Mouse (Mus musculus) ES-Bruce4 (cell line): ENCODE results near the gene Ccdc85c. TPM values are rescaled to one million over a fixed set of nuclear protein-coding genes. Genes with fewer than 3 reads are reported as not detected.
A peak's percentile ranks its signal among the peaks of the same experiment; 100 is the strongest.

Experiments
- H3K27ac ChIP-seq: 2 replicates; pipeline ENCODE4 v1.5.1; 2012; ENCODE audit warnings: low read length, inconsistent platforms; ENCODE audit not compliant: insufficient read depth
- H3K27me3 ChIP-seq: 2 replicates; pipeline ENCODE4 v1.6.1; 2012; ENCODE audit warnings: mild to moderate bottlenecking, low read length, inconsistent platforms; ENCODE audit not compliant: control insufficient read depth, poor library complexity, insufficient read depth, severe bottlenecking
- H3K36me3 ChIP-seq: 2 replicates; pipeline ENCODE4 v1.6.1; 2012; ENCODE audit warnings: inconsistent platforms, mild to moderate bottlenecking, low read length, moderate library complexity; ENCODE audit not compliant: control insufficient read depth, poor library complexity, insufficient read depth, severe bottlenecking
- H3K4me1 ChIP-seq: one replicate; pipeline ENCODE4 v1.8.1; 2011; ENCODE audit warnings: low read length; ENCODE audit not compliant: control insufficient read depth, insufficient read depth
- H3K4me3 ChIP-seq: 2 replicates; pipeline ENCODE4 v1.5.1; 2011; ENCODE audit warnings: low read depth, mild to moderate bottlenecking, low read length
- H3K9ac ChIP-seq: 2 replicates; pipeline ENCODE4 v1.6.1; 2012; ENCODE audit warnings: low read depth, mild to moderate bottlenecking, inconsistent platforms; ENCODE audit not compliant: poor library complexity, severe bottlenecking
- H3K9me3 ChIP-seq: replicated peaks from 2 replicates; pipeline ENCODE4 v1.6.1; 2012; ENCODE audit warnings: mild to moderate bottlenecking, low read length, inconsistent platforms; ENCODE audit not compliant: control insufficient read depth, poor library complexity, insufficient read depth, severe bottlenecking
- CTCF ChIP-seq: IDR thresholded peaks from one replicate; pipeline ENCODE4 v1.8.1; 2011; ENCODE audit warnings: low read depth, low read length
- EP300 ChIP-seq: IDR thresholded peaks from 2 replicates; pipeline ENCODE4 v1.6.1; 2011; ENCODE audit warnings: low read depth, low read length; ENCODE audit not compliant: insufficient read depth
- POLR2A ChIP-seq: IDR thresholded peaks from one replicate; pipeline ENCODE4 v1.8.1; 2011; ENCODE audit warnings: low read length; ENCODE audit not compliant: insufficient read depth
- polyA plus RNA-seq: library from polyadenylated mRNA; stranded (reverse); fragments of >200 nt; gene quantifications from 2 replicates; pipeline ENCODE4 v1.2.4, GENCODE M21; 2011; ENCODE audit warnings: low read depth; ENCODE audit not compliant: missing spikeins, insufficient read depth, insufficient read length

Gene Ccdc85c
- polyA plus RNA-seq, 1 experiment = 21.0 TPM

DNA sequence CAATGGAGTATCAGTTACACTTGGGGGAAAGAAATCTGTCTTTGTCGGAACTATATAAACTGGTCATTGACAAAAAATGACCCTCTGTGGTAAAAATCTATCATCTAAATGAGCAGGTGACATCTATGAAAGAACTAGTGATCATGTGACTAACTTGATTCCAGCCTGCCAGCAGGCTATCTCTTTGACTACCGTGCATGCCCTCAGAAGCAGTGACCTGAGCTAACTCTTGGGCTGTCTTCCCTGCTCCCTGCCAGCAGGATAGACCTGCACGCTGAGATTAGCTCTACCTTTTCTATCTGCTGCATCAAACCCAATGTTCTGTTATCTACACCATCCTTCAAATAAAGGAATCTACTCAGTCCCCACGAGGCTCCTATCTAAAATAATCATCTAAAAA, 102.6 kb downstream of the Ccdc85c start:
- Histone ChIP-seq H3K9me3 (no peaks in the 10 kb centered on the region), H3K27me3 (no peaks in the 10 kb centered on the region), H3K4me1 (no peaks in the 10 kb centered on the region), H3K4me3 (no peak overlapping the region), H3K36me3 (no peaks in the 10 kb centered on the region), H3K27ac (no peak overlapping the region), H3K9ac (no peak overlapping the region)
- TF ChIP-seq EP300 (no peak), POLR2A (no peak), CTCF (no peak)

- Histone ChIP-seq H3K36me3 (no peaks in the 10 kb centered on the region), H3K9ac (no peak overlapping the region), H3K9me3 (no peaks in the 10 kb centered on the region), H3K27ac (no peak overlapping the region), H3K4me3 (no peak overlapping the region), H3K27me3 (no peaks in the 10 kb centered on the region), H3K4me1 (no peaks in the 10 kb centered on the region)
- TF ChIP-seq POLR2A = no peak
- no peak for TF ChIP-seq EP300
- no peak for TF ChIP-seq CTCF
Observed at GRCm38 (mm10) chr12:108171336-108171735, 103.9 kb downstream of the Ccdc85c start.

GRCm38 (mm10) chr12:108170467-108170866, 104.8 kb downstream of the Ccdc85c start:
- no peaks in the 10 kb centered on the region for H3K27me3 ChIP-seq
- H3K4me1 ChIP-seq = no peaks in the 10 kb centered on the region
- no peaks in the 10 kb centered on the region for H3K36me3 ChIP-seq
- no peak overlapping the region for H3K4me3 ChIP-seq
- H3K9me3 ChIP-seq = no peaks in the 10 kb centered on the region
- H3K9ac ChIP-seq = no peak overlapping the region
- TF ChIP-seq POLR2A (no peak), CTCF (no peak), EP300 (no peak)
- no peak overlapping the region for H3K27ac ChIP-seq

GRCm38 (mm10) chr12:108168909-108169308, 106.3 kb downstream of the Ccdc85c start:
- Histone ChIP-seq H3K36me3 (no peaks in the 10 kb centered on the region), H3K4me1 (no peaks in the 10 kb centered on the region), H3K27me3 (no peaks in the 10 kb centered on the region), H3K9me3 (no peaks in the 10 kb centered on the region), H3K27ac (no peak overlapping the region), H3K4me3 (no peak overlapping the region), H3K9ac (no peak overlapping the region)
- no peak for TF ChIP-seq EP300
- TF ChIP-seq CTCF = no peak
- no peak for TF ChIP-seq POLR2A

GRCm38 (mm10) chr12:108163706-108164105, 111.5 kb downstream of the Ccdc85c start:
- Histone ChIP-seq H3K9me3 (no peaks in the 10 kb centered on the region), H3K36me3 (peaks cover 16% of the 10 kb centered on the region), H3K27me3 (no peaks in the 10 kb centered on the region), H3K4me3 (no peak overlapping the region), H3K27ac (no peak overlapping the region), H3K4me1 (no peaks in the 10 kb centered on the region), H3K9ac (no peak overlapping the region)
- TF ChIP-seq EP300 (no peak), CTCF (no peak), POLR2A (no peak)

GRCm38 (mm10) chr12:108162036-108162435, 113.2 kb downstream of the Ccdc85c start:
- no peak overlapping the region for H3K27ac ChIP-seq
- TF ChIP-seq CTCF = peak; percentile 23
- no peak for TF ChIP-seq POLR2A
- no peak overlapping the region for H3K9ac ChIP-seq
- H3K36me3 ChIP-seq = peaks cover 21% of the 10 kb centered on the region
- no peak overlapping the region for H3K4me3 ChIP-seq
- no peaks in the 10 kb centered on the region for H3K27me3 ChIP-seq
- no peaks in the 10 kb centered on the region for H3K9me3 ChIP-seq
- H3K4me1 ChIP-seq = no peaks in the 10 kb centered on the region
